Mouse (Mus musculus) layer of hippocampus, adult 9-10 months (tissue): ENCODE data around the gene Wdr91.

Experiments used
- DNase-seq: peaks from one replicate; pipeline ENCODE4 v3.0.0; 2022; ENCODE audit warnings: low spot score

Gene Wdr91

GRCm38 (mm10) chr6:34879101-34879740 lies 31.5 kb downstream of the Wdr91 start:
- no peak for DNase-seq

GRCm38 (mm10) chr6:34877509-34878321 lies 33.0 kb downstream of the Wdr91 start, which contains the start of gene Cyren:
TSS of gene Cyren (minus strand) at chr6:34878060.
- peak; percentile 47 for DNase-seq

GRCm38 (mm10) chr6:34876835-34877156 lies 33.9 kb downstream of the Wdr91 start:
- no peak for DNase-seq

GRCm38 (mm10) chr6:34875966-34876834 lies 34.5 kb downstream of the Wdr91 start:
- DNase-seq: no peak

- DNase-seq: no peak
Observed at GRCm38 (mm10) chr6:34875268-34875761, 35.4 kb downstream of the Wdr91 start.

GRCm38 (mm10) chr6:34874101-34874921 lies 36.4 kb downstream of the Wdr91 start:
- DNase-seq: no peak

- DNase-seq: no peak
Observed at GRCm38 (mm10) chr6:34872871-34873270, 37.8 kb downstream of the Wdr91 start.

- DNase-seq: no peak
Observed at GRCm38 (mm10) chr6:34871929-34872328, 38.7 kb downstream of the Wdr91 start.

GRCm38 (mm10) chr6:34870724-34871123 lies 40.0 kb downstream of the Wdr91 start:
- DNase-seq: no peak

- DNase-seq: no peak
Observed at GRCm38 (mm10) chr6:34870136-34870535, 40.5 kb downstream of the Wdr91 start.

GRCm38 (mm10) chr6:34869225-34869915 lies 41.3 kb downstream of the Wdr91 start:
- DNase-seq: no peak

- no peak for DNase-seq
Observed at GRCm38 (mm10) chr6:34868507-34869217, 42.0 kb downstream of the Wdr91 start.

- no peak for DNase-seq
Observed at GRCm38 (mm10) chr6:34867995-34868350, 42.7 kb downstream of the Wdr91 start.

GRCm38 (mm10) chr6:34867301-34867994 lies 43.2 kb downstream of the Wdr91 start:
- no peak for DNase-seq

GRCm38 (mm10) chr6:34866786-34867185 lies 43.9 kb downstream of the Wdr91 start:
- DNase-seq: no peak

- DNase-seq: no peak
Observed at GRCm38 (mm10) chr6:34865711-34866593, 44.7 kb downstream of the Wdr91 start.

GRCm38 (mm10) chr6:34865213-34865612 lies 45.5 kb downstream of the Wdr91 start:
- no peak for DNase-seq

- DNase-seq: no peak
Observed at GRCm38 (mm10) chr6:34863786-34864514, 46.7 kb downstream of the Wdr91 start.
